Mouse (Mus musculus) mature B cell (primary cell): ENCODE results near the gene Gtsf1.

ENCODE experiments used
- in situ Hi-C: fragments of 300-500 bp; cut with MboI; formaldehyde crosslinking; loops from 2 replicates; pipeline ENCODE4 v1.14.3; 2019

Gtsf1 gene

GRCm38 (mm10) chr15:103377752-103378664 is 52.3 kb downstream of the Gtsf1 start:
- in situ Hi-C loops: no loop called here

- in situ Hi-C loops: no loop called here
Observed at GRCm38 (mm10) chr15:103376837-103377269, 53.4 kb downstream of the Gtsf1 start.

- in situ Hi-C loops: no loop called here
Observed at GRCm38 (mm10) chr15:103375112-103375800, 55.0 kb downstream of the Gtsf1 start.

- in situ Hi-C loops: no loop called here
Observed at GRCm38 (mm10) chr15:103372461-103372860, 57.8 kb downstream of the Gtsf1 start.

- in situ Hi-C loops: no loop called here
Observed at GRCm38 (mm10) chr15:103371741-103372140, 58.5 kb downstream of the Gtsf1 start.

- in situ Hi-C loops: no loop called here
Observed at GRCm38 (mm10) chr15:103371208-103371607, 59.1 kb downstream of the Gtsf1 start.

- in situ Hi-C loops: no loop called here
Observed at GRCm38 (mm10) chr15:103370462-103370861, 59.8 kb downstream of the Gtsf1 start.

- in situ Hi-C loops: no loop called here
Observed at GRCm38 (mm10) chr15:103369123-103369522, 61.1 kb downstream of the Gtsf1 start.

- in situ Hi-C loops: no loop called here
Observed at GRCm38 (mm10) chr15:103368179-103368940, 61.9 kb downstream of the Gtsf1 start.

GRCm38 (mm10) chr15:103366376-103367149 is 63.7 kb downstream of the Gtsf1 start, which contains the start of gene Itga5:
Gene Itga5 (minus strand): TSS chr15:103366763.
- in situ Hi-C loops: no loop called here

GRCm38 (mm10) chr15:103365471-103366375 is 64.5 kb downstream of the Gtsf1 start:
- in situ Hi-C loops: no loop called here

GRCm38 (mm10) chr15:103364761-103365160 is 65.5 kb downstream of the Gtsf1 start:
- in situ Hi-C loops: no loop called here

GRCm38 (mm10) chr15:103363809-103364208 is 66.5 kb downstream of the Gtsf1 start:
- in situ Hi-C loops: no loop called here

GRCm38 (mm10) chr15:103362950-103363349 is 67.3 kb downstream of the Gtsf1 start:
- in situ Hi-C loops: no loop called here

GRCm38 (mm10) chr15:103362333-103362732 is 67.9 kb downstream of the Gtsf1 start:
- in situ Hi-C loops: no loop called here

- in situ Hi-C loops: no loop called here
Observed at GRCm38 (mm10) chr15:103361269-103361668, 69.0 kb downstream of the Gtsf1 start.

- in situ Hi-C loops: no loop called here
Observed at GRCm38 (mm10) chr15:103359869-103360602, 70.2 kb downstream of the Gtsf1 start.

- in situ Hi-C loops: no loop called here
Observed at GRCm38 (mm10) chr15:103359122-103359510, 71.2 kb downstream of the Gtsf1 start.

GRCm38 (mm10) chr15:103358278-103359121 is 71.8 kb downstream of the Gtsf1 start:
- in situ Hi-C loops: no loop called here
